Mouse (Mus musculus) liver, embryonic 14.5 days (tissue): Measurements from ENCODE around the gene Cep44. TPM values are rescaled to one million over a fixed set of nuclear protein-coding genes. Genes with fewer than 3 reads are reported as not detected.

Experiments
- ATAC-seq: fragments of 200-750 bp; cut with Nextera tagmentation; 2 replicates; pipeline ENCODE4 v1.8.0; 2017; ENCODE audit warnings: moderate number of reproducible peaks, mild to moderate bottlenecking, moderate library complexity; ENCODE audit not compliant: insufficient read depth
- DNase-seq, 3 experiments: peaks; one replicate each; pipeline ENCODE4 v3.0.0-alpha.2; 2012 to 2013; ENCODE audit warnings: low read depth in 3 of 3, low spot score in 3 of 3
- H3K27ac ChIP-seq: fragments of 300-500 bp; sonication (generic); 2 replicates; pipeline ENCODE4 v1.5.1; 2014; ENCODE audit warnings: moderate library complexity, mild to moderate bottlenecking, control low read depth, inconsistent platforms
- H3K27me3 ChIP-seq: fragments of 300-500 bp; sonication (generic); 2 replicates; pipeline ENCODE4 v1.6.1; 2014; ENCODE audit warnings: mild to moderate bottlenecking, low read length, moderate library complexity; ENCODE audit not compliant: control insufficient read depth, insufficient read depth
- H3K36me3 ChIP-seq: fragments of 300-500 bp; sonication (generic); replicated peaks from 2 replicates; pipeline ENCODE4 v1.6.1; 2014; ENCODE audit warnings: low read depth; ENCODE audit not compliant: control insufficient read depth, insufficient read depth
- H3K4me1 ChIP-seq, 2 experiments: fragments of 200-500 bp in 1 of 2; fragments of 300-500 bp in 1 of 2; sonication (generic) in 1 of 2; replicated peaks; 2 replicates each; pipeline ENCODE4 v1.6.1; 2012 to 2014; ENCODE audit warnings: antibody characterized with exemption in 1 of 2, inconsistent platforms in 1 of 2, low read length in 1 of 2; ENCODE audit not compliant: control insufficient read depth in 2 of 2, insufficient read depth in 2 of 2
- H3K4me2 ChIP-seq: fragments of 300-500 bp; sonication (generic); 2 replicates; pipeline ENCODE4 v1.6.1; 2014; ENCODE audit warnings: low read depth, mild to moderate bottlenecking, control low read depth, moderate library complexity
- H3K4me3 ChIP-seq, 2 experiments: fragments of 200-500 bp in 1 of 2; fragments of 300-500 bp in 1 of 2; sonication (generic) in 1 of 2; 2 replicates each; pipeline ENCODE4 v1.5.1; 2012 to 2014; ENCODE audit warnings: low read depth in 2 of 2, low read length in 2 of 2, mild to moderate bottlenecking in 2 of 2, control low read depth in 1 of 2, inconsistent platforms in 1 of 2, moderate library complexity in 1 of 2; ENCODE audit not compliant: insufficient read depth in 1 of 2
- H3K9ac ChIP-seq: fragments of 300-500 bp; sonication (generic); replicated peaks from 2 replicates; pipeline ENCODE4 v1.6.1; 2014; ENCODE audit warnings: mild to moderate bottlenecking, control low read depth, moderate library complexity
- H3K9me3 ChIP-seq: fragments of 300-500 bp; sonication (generic); 2 replicates; pipeline ENCODE4 v1.6.1; 2016; ENCODE audit warnings: low read length, mixed read lengths; ENCODE audit not compliant: control insufficient read depth
- CTCF ChIP-seq: IDR thresholded peaks from 2 replicates; pipeline ENCODE4 v1.5.1; 2016; ENCODE audit warnings: antibody characterized with exemption, low read depth, control low read depth
- EP300 ChIP-seq: IDR thresholded peaks from 2 replicates; pipeline ENCODE4 v1.6.1; 2016; ENCODE audit warnings: antibody characterized with exemption, low read depth
- WGBS: fragments of 180-500 bp; shearing (Covaris S2); extraction: QIAGEN DNeasy Blood & Tissue Kit; methylation state at CpG from one replicate; pipeline ENCODE4 v1.1.7; 2014; ENCODE audit not compliant: insufficient replicate concordance; 5-methylcytosine and 5-hydroxymethylcytosine counted together
- polyA plus RNA-seq, 2 experiments: library from polyadenylated mRNA; depleted of rRNA in 1 of 2; stranded (reverse) in 1 of 2; unstranded in 1 of 2; fragments of >200 nt; fragmentation: Nextera tagmentation in 1 of 2; extraction: Ambion mirVana in 1 of 2; gene quantifications; 2 replicates each; pipeline versions ENCODE4 v1.2.1 to v1.2.3; 2012 to 2014

The Cep44 gene
- polyA plus RNA-seq, 2 experiments = 15.6 to 22.7 TPM

DNA sequence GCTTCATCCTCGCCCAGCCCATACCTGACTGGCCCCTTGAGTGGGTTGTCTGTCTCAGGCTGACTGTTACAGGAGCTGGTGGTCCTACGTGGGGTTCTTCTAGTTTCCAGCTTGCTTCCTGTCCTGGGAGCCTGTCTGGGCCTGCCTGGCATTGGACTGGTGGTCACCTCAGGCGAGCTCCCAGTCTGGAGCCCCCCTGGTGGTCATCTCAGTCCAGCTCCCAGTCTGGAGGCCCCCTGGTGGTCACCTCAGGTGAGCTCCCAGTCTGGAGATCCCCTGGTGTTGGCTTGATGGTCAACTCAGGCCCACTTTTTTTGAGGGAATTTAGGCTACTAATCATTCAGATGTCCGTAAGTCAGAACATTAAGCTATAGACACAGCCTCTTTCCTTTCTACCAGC, 29.8 kb downstream of the Cep44 start:
- Histone ChIP-seq H3K27ac (no peak overlapping the region), H3K9ac (no peak overlapping the region), H3K4me1 (no peaks in the 10 kb centered on the region), H3K4me3 (no peak overlapping the region), H3K27me3 (no peaks in the 10 kb centered on the region), H3K36me3 (no peaks in the 10 kb centered on the region), H3K4me2 (no peak overlapping the region), H3K9me3 (no peaks in the 10 kb centered on the region)
- peak; percentile 18; the same call in 1 of the 2 replicates for TF ChIP-seq CTCF
- no peak for TF ChIP-seq EP300
- no peak; the same call in 1 of the 2 replicates for ATAC-seq
- WGBS = 44% methylated on average over 4 of the region's 4 CpGs
- DNase-seq = no peak

DNA sequence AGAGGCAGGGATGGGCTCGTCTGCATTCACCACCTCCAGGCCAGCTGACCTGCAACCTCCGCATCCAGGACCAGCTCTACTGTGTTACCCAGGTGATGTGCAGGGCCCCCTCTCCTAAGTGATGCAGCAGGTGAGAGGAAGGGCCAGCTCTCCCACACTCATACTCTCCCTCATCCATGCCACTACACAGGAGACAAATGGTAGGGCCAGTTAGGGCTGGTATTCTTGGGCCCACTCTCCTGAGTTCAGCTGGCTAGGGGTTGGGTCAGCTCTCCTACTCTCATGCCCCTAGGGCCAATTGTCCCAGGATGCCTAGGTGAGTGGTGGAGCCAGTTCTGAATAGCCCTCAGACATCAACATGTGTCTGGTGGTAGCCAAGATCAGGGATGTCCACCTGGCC, 30.6 kb downstream of the Cep44 start:
- ATAC-seq = no peak
- 59% methylated on average over 2 of the region's 2 CpGs for WGBS
- H3K4me2 ChIP-seq = no peak overlapping the region

DNA sequence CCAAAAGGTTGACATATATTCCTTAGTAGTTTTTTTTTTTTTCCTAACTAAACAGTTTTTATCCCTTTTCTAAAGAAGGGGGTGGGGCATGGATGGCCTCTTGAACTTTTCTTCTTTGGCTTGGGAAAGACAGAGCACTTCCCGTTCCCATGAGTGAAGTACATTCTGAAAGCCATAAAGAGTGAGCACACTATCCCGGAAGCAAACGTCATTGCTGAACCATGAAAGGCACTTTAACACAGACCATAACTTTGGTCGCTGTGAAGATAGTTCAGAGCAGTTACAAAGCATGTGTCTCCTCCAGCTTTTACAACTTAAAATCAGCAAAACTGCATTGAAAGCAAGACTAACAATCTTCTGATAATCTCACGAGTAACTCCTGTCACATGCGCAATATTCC, 32.0 kb downstream of the Cep44 start:
- no peaks in the 10 kb centered on the region for H3K9me3 ChIP-seq
- TF ChIP-seq EP300 (no peak), CTCF (no peak)
- no peak for DNase-seq
- no peak overlapping the region for H3K4me3 ChIP-seq
- H3K9ac ChIP-seq = no peak overlapping the region
- WGBS = 59% methylated on average over 6 of the region's 6 CpGs
- H3K27me3 ChIP-seq = no peaks in the 10 kb centered on the region
- H3K27ac ChIP-seq = no peak overlapping the region
- no peak for ATAC-seq
- H3K36me3 ChIP-seq = no peaks in the 10 kb centered on the region
- H3K4me2 ChIP-seq = no peak overlapping the region
- no peaks in the 10 kb centered on the region for H3K4me1 ChIP-seq

More for the DNA sequence above, 30.6 kb downstream of the Cep44 start:
- H3K4me3 ChIP-seq = no peak overlapping the region
- no peak for DNase-seq
- no peaks in the 10 kb centered on the region for H3K27me3 ChIP-seq
- no peak overlapping the region for H3K27ac ChIP-seq
- H3K36me3 ChIP-seq = no peaks in the 10 kb centered on the region
- H3K4me1 ChIP-seq = no peaks in the 10 kb centered on the region
- H3K9me3 ChIP-seq = no peaks in the 10 kb centered on the region
- no peak overlapping the region for H3K9ac ChIP-seq
- TF ChIP-seq CTCF (no peak), EP300 (no peak)

DNA sequence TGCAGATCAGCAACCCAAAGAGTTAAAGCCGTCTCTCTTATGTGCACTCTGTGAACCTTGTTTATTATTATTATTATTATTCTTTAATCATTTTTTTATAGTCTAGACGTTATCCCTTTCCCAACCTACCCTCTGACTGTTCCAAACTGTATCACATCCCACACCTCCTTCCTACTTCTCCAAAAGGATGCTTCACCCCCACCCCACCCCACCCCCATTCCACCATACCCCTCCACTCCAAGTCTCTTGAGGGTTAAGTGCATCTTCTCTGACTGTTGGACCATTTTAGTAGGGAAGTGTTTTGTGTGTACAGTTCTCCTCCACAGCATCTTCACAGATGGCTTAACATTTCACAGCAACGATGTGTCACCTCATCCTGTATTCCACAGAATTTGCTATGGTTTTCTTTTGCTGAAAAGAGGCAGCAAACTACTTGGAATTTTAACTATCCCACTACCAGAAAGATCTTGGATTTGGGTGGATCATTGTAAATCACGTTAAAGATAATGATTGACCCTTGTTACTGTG, 41.8 kb downstream of the Cep44 start:
- WGBS = 50% methylated on average over 4 of the region's 4 CpGs
- DNase-seq = no peak
- no peak for TF ChIP-seq CTCF
- no peak for TF ChIP-seq EP300
- H3K36me3 ChIP-seq = no peaks in the 10 kb centered on the region
- no peak overlapping the region for H3K9ac ChIP-seq
- no peak overlapping the region for H3K4me3 ChIP-seq
- H3K27ac ChIP-seq = no peak overlapping the region
- no peaks in the 10 kb centered on the region for H3K9me3 ChIP-seq
- H3K4me1 ChIP-seq = no peaks in the 10 kb centered on the region
- no peak for ATAC-seq
- no peak overlapping the region for H3K4me2 ChIP-seq
- no peaks in the 10 kb centered on the region for H3K27me3 ChIP-seq

DNA sequence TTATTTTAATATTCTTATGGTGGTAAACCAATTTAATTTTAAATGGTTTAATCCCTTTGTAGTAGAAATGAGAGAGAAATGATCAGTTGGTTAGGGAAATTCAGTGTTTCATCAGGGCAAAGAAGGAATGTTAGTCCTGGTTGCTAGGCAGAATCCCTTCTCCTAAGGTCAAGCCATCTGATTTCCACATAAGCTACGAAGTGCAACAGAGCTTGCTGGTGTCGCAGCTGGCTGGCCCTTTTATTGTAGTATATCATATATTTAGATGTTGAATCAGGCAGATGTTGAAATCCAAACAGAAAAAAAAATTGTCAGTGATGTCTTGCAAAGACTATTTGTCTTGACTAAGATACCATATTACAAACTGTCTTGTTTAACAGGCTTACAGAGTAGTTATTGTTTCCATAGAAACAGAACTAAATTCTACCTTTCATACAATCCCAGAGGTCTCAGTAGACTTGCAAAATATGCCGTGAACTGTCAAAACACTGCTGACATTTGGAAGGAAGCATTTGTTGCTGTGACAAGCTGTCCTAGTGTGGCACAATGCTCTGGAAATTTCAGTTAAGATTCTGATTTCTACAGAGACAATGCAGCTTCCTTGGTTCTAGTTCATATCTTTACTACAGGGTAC, 42.4 kb downstream of the Cep44 start:
- H3K36me3 ChIP-seq = no peaks in the 10 kb centered on the region
- H3K9ac ChIP-seq = no peak overlapping the region
- H3K27me3 ChIP-seq = no peaks in the 10 kb centered on the region
- no peaks in the 10 kb centered on the region for H3K9me3 ChIP-seq
- H3K4me3 ChIP-seq = no peak overlapping the region
- DNase-seq (no peak), ATAC-seq (no peak)
- no peak overlapping the region for H3K27ac ChIP-seq
- H3K4me1 ChIP-seq = no peaks in the 10 kb centered on the region
- 51% methylated on average over 3 of the region's 3 CpGs for WGBS
- no peak overlapping the region for H3K4me2 ChIP-seq
- no peak for TF ChIP-seq CTCF
- TF ChIP-seq EP300 = no peak
